In genomic region chr3:94533968-94534367, GRCm38 (mm10) we compare ENCODE assay signal across 9 mouse cellular contexts. TPM values are rescaled to one million over a fixed set of nuclear protein-coding genes. Genes with fewer than 3 reads are reported as not detected.
DNase-seq lines count a peak whose midpoint lies in the region; ATAC-seq and TF ChIP-seq lines count a peak whose summit lies in the region.
"Had no signal": no experiment of that assay in that cellular context is flagged by ENCODE, and none has a peak within 500 bp of the region (broad histone marks: within the 10 kb centered on the region; RNA-seq: fewer than 3 reads in every experiment).

No protein-coding gene starts in this region.

- no peaks in the 10 kb centered on the region for H3K4me1 ChIP-seq in embryonic facial prominence, embryonic 11.5 days (ENCODE audit: control insufficient read depth, insufficient read depth, low read length)
- no peaks in the 10 kb centered on the region for H3K4me1 ChIP-seq in embryonic facial prominence, embryonic 10.5 days
- H3K4me1 ChIP-seq in liver, adult 2 months (ENCODE audit: control insufficient read depth, insufficient read depth, low read length) = no peaks in the 10 kb centered on the region
- H3K4me1 ChIP-seq in liver, embryonic 12.5 days = peaks cover 10% of the 10 kb centered on the region
- H3K4me1 ChIP-seq: midbrain, embryonic 12.5 days had no signal

- H3K9ac ChIP-seq in embryonic facial prominence, embryonic 11.5 days (replicated peaks; ENCODE audit: low read length) = no peak overlapping the region
- no peak overlapping the region for H3K9ac ChIP-seq in liver, adult 2 months (ENCODE audit: low read depth, low read length)
- H3K9ac ChIP-seq in liver, embryonic 12.5 days = no peak overlapping the region
- H3K9ac ChIP-seq: midbrain, embryonic 12.5 days had no signal

- 0 out of 2 replicates have a peak, but pooled peaks have one; percentile 33 for TF ChIP-seq CTCF in liver, adult 2 months (IDR thresholded peaks at IDR 0.05; ENCODE audit: low read depth, low read length)

- no peaks in the 10 kb centered on the region for H3K27me3 ChIP-seq in embryonic facial prominence, embryonic 11.5 days (ENCODE audit: control insufficient read depth, insufficient read depth, low read length)
- H3K27me3 ChIP-seq in embryonic facial prominence, embryonic 10.5 days (replicated peaks; ENCODE audit: low read depth, poor library complexity, severe bottlenecking) = no peaks in the 10 kb centered on the region
- H3K27me3 ChIP-seq in liver, adult 2 months (ENCODE audit: control insufficient read depth, insufficient read depth, low read length) = no peaks in the 10 kb centered on the region
- no peaks in the 10 kb centered on the region for H3K27me3 ChIP-seq in liver, embryonic 12.5 days (replicated peaks)
- H3K27me3 ChIP-seq: midbrain, embryonic 12.5 days had no signal

- peak; percentile 12 for DNase-seq in embryonic facial prominence, embryonic 11.5 days (ENCODE audit: low spot score)
- DNase-seq in embryonic facial prominence, embryonic 10.5 days (ENCODE audit: low spot score) = no peak
- peak; percentile 26 for DNase-seq in liver, adult 2 months (ENCODE audit: extremely low read depth, low read depth, low spot score)
- DNase-seq in brain, adult 2 months (ENCODE audit: low read depth, low spot score) = peak; percentile 61
- DNase-seq in gastrocnemius, postnatal 14 days = peak; percentile 28
- DNase-seq in lung, postnatal 25 days (ENCODE audit: low spot score) = peak; percentile 58
- no peak for DNase-seq in frontal cortex, postnatal 14 days (ENCODE audit: low spot score in 2 of 2)

- H3K4me3 ChIP-seq in embryonic facial prominence, embryonic 11.5 days (ENCODE audit: low read depth, low read length) = no peak overlapping the region
- no peak overlapping the region for H3K4me3 ChIP-seq in embryonic facial prominence, embryonic 10.5 days
- no peak overlapping the region for H3K4me3 ChIP-seq in liver, adult 2 months (ENCODE audit: insufficient read depth, low read depth, low read length)
- no peak overlapping the region for H3K4me3 ChIP-seq in liver, embryonic 12.5 days
- H3K4me3 ChIP-seq: midbrain, embryonic 12.5 days had no signal

- H3K4me2 ChIP-seq in embryonic facial prominence, embryonic 11.5 days (ENCODE audit: low read depth, low read length) = no peak overlapping the region
- no peak overlapping the region for H3K4me2 ChIP-seq in liver, embryonic 12.5 days
- H3K4me2 ChIP-seq: midbrain, embryonic 12.5 days had no signal

- no peak overlapping the region for H3K27ac ChIP-seq in embryonic facial prominence, embryonic 11.5 days (replicated peaks; ENCODE audit: low read depth, low read length)
- H3K27ac ChIP-seq in embryonic facial prominence, embryonic 10.5 days (replicated peaks) = no peak overlapping the region
- no peak overlapping the region for H3K27ac ChIP-seq in liver, adult 2 months (replicated peaks; ENCODE audit: insufficient read depth, low read depth, low read length)
- no peak overlapping the region for H3K27ac ChIP-seq in liver, embryonic 12.5 days
- H3K27ac ChIP-seq: midbrain, embryonic 12.5 days had no signal

- intact Hi-C loops in gastrocnemius, postnatal 14 days (cut with DNase I; ENCODE audit: low total_unique reads) = loop anchor here (10.0 kb wide), 1 partner anchor 71 kb away; no protein-coding TSS in a partner anchor

- H3K36me3 ChIP-seq in embryonic facial prominence, embryonic 11.5 days (replicated peaks; ENCODE audit: control insufficient read depth, insufficient read depth, low read depth, low read length) = no peaks in the 10 kb centered on the region
- H3K36me3 ChIP-seq in embryonic facial prominence, embryonic 10.5 days (replicated peaks) = peaks cover 20% of the 10 kb centered on the region
- H3K36me3 ChIP-seq in liver, adult 2 months (ENCODE audit: control insufficient read depth, insufficient read depth, low read length) = peaks cover 6% of the 10 kb centered on the region; the same call in 1 of the 2 replicates
- peaks cover 18% of the 10 kb centered on the region; the same call in 1 of the 2 replicates for H3K36me3 ChIP-seq in liver, embryonic 12.5 days

- H3K9me3 ChIP-seq in embryonic facial prominence, embryonic 11.5 days (replicated peaks; ENCODE audit: control insufficient read depth, low read length) = no peaks in the 10 kb centered on the region
- no peaks in the 10 kb centered on the region for H3K9me3 ChIP-seq in embryonic facial prominence, embryonic 10.5 days
- H3K9me3 ChIP-seq in liver, embryonic 12.5 days (replicated peaks) = no peaks in the 10 kb centered on the region
- H3K9me3 ChIP-seq: midbrain, embryonic 12.5 days had no signal

- no peak for TF ChIP-seq POLR2A in liver, adult 2 months (IDR thresholded peaks at IDR 0.05; ENCODE audit: extremely low read depth, insufficient read depth, low read length)

- no peaks in the 10 kb centered on the region for H3K79me2 ChIP-seq in liver, adult 2 months (ENCODE audit: control insufficient read depth, insufficient read depth, low read length)

- no peak for ATAC-seq in embryonic facial prominence, embryonic 11.5 days (replicated peaks; ENCODE audit: insufficient number of reproducible peaks, low FRiP score, low TSS enrichment, low read depth)
- no peak for ATAC-seq in liver, embryonic 12.5 days

RNA-seq across cellular contexts. Expression of gene Snx27, which starts 48.5 kb away (rescaled TPM):
- 39.3 and 41.6 TPM in 2 replicates for polyA plus RNA-seq in embryonic facial prominence, embryonic 11.5 days (2014; fragmentation: Nextera tagmentation; extraction: Ambion mirVana)
- 39.3 and 40.7 TPM in 2 replicates for polyA plus RNA-seq in embryonic facial prominence, embryonic 10.5 days (2016; fragmentation: Nextera tagmentation; extraction: Ambion mirVana)
- 9.6 and 13.6 TPM in 2 replicates for total RNA-seq in liver, adult 2 months (2014; rRNA removed)
- 4.7 TPM in 2 replicates for polyA plus RNA-seq in liver, adult 2 months (2012; rRNA removed)
- polyA plus RNA-seq in liver, embryonic 12.5 days (2016; fragmentation: Nextera tagmentation; extraction: Ambion mirVana) = 23.9 and 25.1 TPM in 2 replicates
- 10 to 100 TPM; 23.8 to 25.1 TPM for total RNA-seq in gastrocnemius, postnatal 14 days (2021)

RNA-seq across cellular contexts. Expression of gene Riiad1, which starts 53.8 kb away (rescaled TPM):
- 3.0 and 3.4 TPM in 2 replicates for polyA plus RNA-seq in embryonic facial prominence, embryonic 11.5 days (2014; fragmentation: Nextera tagmentation; extraction: Ambion mirVana)
- 1.8 and 3.2 TPM in 2 replicates for polyA plus RNA-seq in embryonic facial prominence, embryonic 10.5 days (2016; fragmentation: Nextera tagmentation; extraction: Ambion mirVana)
- not detected in 2 replicates for total RNA-seq in liver, adult 2 months (2014; rRNA removed)
- polyA plus RNA-seq in liver, adult 2 months (2012; rRNA removed) = not detected in 2 replicates
- not detected in 2 replicates for polyA plus RNA-seq in liver, embryonic 12.5 days (2016; fragmentation: Nextera tagmentation; extraction: Ambion mirVana)
- total RNA-seq in gastrocnemius, postnatal 14 days (2021) = 1 to 10 TPM; 3.0 to 3.8 TPM

RNA-seq across cellular contexts. Expression of gene Celf3, which starts 55.9 kb away (rescaled TPM):
- 29.2 and 32.8 TPM in 2 replicates for polyA plus RNA-seq in embryonic facial prominence, embryonic 11.5 days (2014; fragmentation: Nextera tagmentation; extraction: Ambion mirVana)
- polyA plus RNA-seq in embryonic facial prominence, embryonic 10.5 days (2016; fragmentation: Nextera tagmentation; extraction: Ambion mirVana) = 25.4 and 28.7 TPM in 2 replicates
- not detected in 2 replicates for total RNA-seq in liver, adult 2 months (2014; rRNA removed)
- polyA plus RNA-seq in liver, adult 2 months (2012; rRNA removed) = 0.05 TPM in 1 of 2 replicates, not detected in the other
- 0.22 and 0.44 TPM in 2 replicates for polyA plus RNA-seq in liver, embryonic 12.5 days (2016; fragmentation: Nextera tagmentation; extraction: Ambion mirVana)
- total RNA-seq in gastrocnemius, postnatal 14 days (2021) = not detected

Comparison
In these comparisons a context has a peak if more than half of its experiments do, and no peak if none do; other contexts are left out.
1. DNase-seq: peak in embryonic facial prominence, embryonic 11.5 days (single experiment), liver, adult 2 months (single experiment), brain, adult 2 months (single experiment), gastrocnemius, postnatal 14 days (single experiment) and lung, postnatal 25 days (single experiment); none in embryonic facial prominence, embryonic 10.5 days (single experiment) and frontal cortex, postnatal 14 days (0 of 2).
2. RNA of gene Celf3, which starts 55.9 kb away (polyA plus RNA-seq): 29.2 to 32.8 TPM in embryonic facial prominence, embryonic 11.5 days and 25.4 to 28.7 TPM in embryonic facial prominence, embryonic 10.5 days; 0.22 to 0.44 TPM in liver, embryonic 12.5 days and 0.05 TPM in liver, adult 2 months; every median in the first group is over 10 times any median in the second.